Mouse (Mus musculus) urinary bladder, postnatal 36 days (tissue): Measurements from ENCODE around the gene Shisa4.
A peak's percentile ranks its signal among the peaks of the same experiment; 100 is the strongest.

Source experiments
- DNase-seq, 2 experiments: peaks; one replicate each; pipeline ENCODE4 v3.0.0; 2022; ENCODE audit warnings: low spot score in 2 of 2, mixed read lengths in 1 of 2

Shisa4 gene

DNA sequence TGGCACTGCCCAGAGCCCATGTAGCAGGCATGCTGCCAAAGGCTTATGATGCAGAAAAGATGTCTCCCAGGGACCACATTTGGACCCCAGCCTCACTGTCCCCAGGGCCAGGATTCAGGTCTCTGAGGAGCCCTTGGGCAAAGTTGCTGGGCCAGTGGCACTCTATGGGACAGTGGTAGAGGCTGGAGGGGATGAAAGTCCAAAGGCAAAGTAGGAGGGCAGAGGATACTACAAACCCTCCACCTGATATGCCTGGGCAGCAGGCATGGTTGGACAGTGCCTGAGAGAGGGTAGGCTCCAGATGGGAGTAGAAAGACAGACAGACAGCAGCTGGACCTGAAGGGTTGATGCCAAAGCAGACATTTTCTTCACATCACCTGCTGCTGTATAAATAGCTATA is 8.7 kb downstream of the Shisa4 start:
- DNase-seq = no peak

- no peak for DNase-seq
Observed at GRCm38 (mm10) chr1:135363446-135363845, 11.6 kb downstream of the Shisa4 start.

DNA sequence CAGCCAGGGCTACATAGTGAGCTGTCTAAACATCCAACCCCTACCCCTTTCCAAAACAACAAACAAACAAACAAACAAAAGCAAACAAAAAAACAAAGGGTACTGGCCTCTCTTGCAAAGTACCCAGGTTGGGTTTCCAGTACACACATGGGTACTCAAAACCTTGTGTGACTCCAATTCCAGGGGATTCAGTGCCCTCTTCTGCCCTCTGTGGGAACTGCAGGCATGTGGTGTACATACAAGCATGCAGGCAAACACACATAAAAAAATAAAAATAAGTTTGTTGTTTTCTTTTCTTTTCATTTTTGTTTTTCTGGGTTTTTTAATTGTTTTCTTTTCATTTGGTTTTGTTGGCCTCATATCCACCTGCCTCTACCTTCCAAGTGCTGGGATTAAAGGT is 12.9 kb downstream of the Shisa4 start:
- no peak for DNase-seq

DNA sequence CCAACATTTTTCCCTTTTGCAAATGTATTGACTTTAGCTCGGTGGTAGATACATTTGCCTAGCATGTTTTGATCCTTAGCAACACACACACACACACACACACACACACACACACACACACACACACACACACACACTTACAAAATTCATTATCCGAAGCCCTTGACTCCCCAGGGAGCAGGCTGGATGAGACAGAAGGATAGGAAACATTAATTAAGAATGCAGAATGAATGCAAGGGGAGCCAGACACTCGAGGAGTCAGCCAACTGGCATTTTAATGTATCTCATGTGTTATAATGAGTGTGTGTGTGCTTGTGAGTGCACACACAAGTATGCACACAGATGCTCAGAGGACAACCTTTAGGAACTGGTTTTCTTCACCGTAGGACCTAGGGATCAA is 13.5 kb downstream of the Shisa4 start:
- no peak for DNase-seq

- peak in 1 of 2 experiments; percentile 26 for DNase-seq
Observed at GRCm38 (mm10) chr1:135359071-135359470, 16.0 kb downstream of the Shisa4 start.

DNA sequence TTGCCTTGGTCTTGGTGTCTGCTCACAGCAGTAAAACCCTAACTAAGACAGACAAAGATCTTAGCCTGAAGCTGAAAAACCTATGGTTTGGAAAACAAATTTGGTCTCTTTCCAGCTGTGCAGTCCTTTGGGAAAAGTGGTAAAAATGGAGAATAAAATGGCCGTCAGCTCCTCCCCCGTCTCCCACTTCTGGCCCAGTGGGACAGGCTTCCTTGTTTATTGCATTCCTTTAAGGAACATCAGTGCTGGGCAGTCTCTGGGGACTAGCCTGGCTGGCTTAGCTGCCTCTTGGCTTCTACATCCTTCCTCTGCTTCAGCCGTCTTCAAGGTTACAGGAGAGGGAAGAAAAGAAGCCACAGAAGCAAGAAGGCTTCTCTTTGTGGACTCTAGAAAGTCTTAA is 23.1 kb downstream of the Shisa4 start:
- DNase-seq = peak in 1 of 2 experiments; percentile 59

DNA sequence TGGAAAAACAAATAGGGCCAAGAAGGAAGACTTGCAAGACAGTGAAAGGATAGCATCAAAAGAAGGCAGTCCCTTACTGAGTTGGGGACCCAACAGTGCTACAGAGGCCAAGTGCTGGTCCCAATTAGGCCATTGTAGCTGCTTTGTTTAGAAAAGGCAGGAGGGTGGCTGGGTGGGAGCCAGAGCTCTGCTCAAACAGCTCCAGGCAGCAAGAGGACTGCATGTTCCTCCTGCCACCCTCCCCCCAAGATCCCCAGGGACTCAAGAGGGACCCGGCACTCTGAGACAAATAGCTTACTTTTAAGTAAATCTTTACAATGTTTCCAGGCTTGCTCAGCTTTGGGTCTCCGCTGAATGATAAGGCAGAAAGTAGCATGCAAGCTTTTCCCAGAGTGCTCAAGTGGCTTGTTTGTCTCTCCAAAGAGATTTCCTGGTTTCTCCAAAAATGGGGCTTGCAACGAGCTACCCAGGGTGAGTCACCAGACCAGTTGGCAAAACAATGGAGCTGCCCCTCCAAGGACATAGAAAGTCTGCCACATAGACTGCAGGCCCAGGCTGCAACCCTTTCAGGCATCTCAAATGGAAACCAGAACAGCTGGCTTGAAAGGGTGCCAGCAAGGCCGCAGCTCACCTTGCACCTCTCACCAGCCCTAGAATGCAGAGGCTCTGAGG is 27.4 kb downstream of the Shisa4 start:
- DNase-seq = peak in 1 of 2 experiments; percentile 26

- DNase-seq = no peak
Observed at GRCm38 (mm10) chr1:135346891-135347290, 28.1 kb downstream of the Shisa4 start.

DNA sequence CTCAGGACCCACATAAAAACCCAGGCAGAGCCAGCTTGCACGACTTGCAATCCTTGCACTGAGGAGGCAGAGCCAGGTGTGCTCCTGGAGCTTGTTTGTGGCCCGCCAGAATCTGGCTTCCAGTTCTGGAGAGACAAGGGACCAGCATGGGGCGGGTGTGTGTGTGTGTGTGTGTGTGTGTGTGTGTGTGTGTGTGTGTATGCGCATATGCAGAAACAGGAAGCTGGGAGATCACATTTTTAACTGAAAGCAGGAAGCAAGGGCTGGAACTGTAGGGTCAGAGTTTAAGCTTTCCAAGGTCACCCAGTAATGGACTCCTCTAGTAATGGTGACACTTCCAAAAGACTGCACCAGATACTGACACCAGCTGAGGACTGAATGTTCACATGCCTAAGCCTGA is 31.0 kb downstream of the Shisa4 start:
- no peak for DNase-seq

GRCm38 (mm10) chr1:135341947-135342346 is 33.1 kb downstream of the Shisa4 start:
- no peak for DNase-seq

- DNase-seq = no peak
Observed at GRCm38 (mm10) chr1:135330578-135330977, 44.5 kb downstream of the Shisa4 start.

DNA sequence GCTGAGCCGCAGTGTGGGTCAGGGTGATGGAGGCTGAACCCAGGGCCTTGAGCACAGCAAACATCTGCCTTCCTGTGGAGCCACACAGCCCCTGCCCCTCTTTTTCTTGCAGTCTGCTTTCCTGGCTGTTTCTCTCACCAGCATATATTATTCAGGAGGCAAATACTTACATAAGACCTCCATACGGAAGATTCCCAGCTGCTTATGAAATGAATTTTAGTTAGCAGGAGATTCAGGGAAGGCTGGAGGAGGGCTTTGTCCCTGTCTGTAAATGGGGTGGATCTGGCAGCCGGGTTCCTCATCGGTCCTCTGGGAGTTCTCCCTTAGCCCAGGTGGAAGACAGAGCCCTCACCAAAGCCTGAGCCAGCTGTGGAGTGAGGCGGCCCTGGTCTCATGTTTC is 46.7 kb downstream of the Shisa4 start:
- no peak for DNase-seq

DNA sequence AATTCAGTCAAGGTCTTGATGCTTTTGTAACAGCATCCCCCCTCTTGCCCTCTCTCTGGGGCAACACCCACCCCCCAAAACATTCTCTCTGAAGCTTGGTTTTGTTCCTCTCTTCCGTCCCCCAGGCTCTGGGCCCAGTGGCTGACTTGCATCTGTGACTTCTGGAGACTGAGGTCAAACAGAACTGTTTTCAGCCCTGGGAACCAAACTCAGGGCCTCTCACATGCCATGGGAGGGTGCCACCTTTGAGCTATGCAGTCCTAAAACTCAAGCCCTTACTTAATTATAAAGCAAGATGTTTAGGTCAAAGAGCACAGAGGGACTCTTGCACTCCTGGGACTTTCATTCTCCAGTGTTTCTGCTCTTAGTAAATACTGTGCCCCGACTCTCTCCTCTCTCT is 49.1 kb downstream of the Shisa4 start:
- DNase-seq = no peak

- peak in 1 of 2 experiments; percentile 37 for DNase-seq
Observed at GRCm38 (mm10) chr1:135324571-135324970, 50.5 kb downstream of the Shisa4 start, which contains the start of gene Lmod1. Gene Lmod1 (plus strand): TSS chr1:135324807.

DNA sequence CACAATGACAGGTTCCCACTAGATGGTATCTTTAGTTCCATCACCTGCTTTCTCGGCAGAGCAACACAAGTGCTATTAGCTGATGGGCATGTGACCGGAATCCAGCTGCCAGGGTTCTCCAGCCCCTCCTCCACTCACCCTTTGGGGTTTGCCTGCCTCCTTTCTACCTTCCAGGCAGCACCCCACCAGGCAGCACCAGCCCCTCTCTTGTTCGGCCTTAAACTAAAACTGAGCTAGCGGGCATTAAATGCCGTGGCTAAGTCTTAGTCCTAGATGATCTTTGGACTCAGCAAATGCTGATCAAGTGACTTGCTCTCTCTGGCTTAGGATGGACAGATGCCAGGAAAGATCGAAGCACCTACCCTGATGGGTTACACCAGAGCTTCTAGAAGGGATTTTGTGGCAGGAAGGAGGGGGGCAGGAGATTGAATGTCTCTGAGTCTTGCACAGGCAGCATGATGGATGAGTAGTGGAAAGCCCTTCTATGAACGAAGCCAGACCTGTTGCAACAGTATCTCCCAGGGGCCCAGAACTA is 51.6 kb downstream of the Shisa4 start:
- peak in 1 of 2 experiments; percentile 17 for DNase-seq
